Mouse (Mus musculus) limb, embryonic 13.5 days (tissue): Measurements from ENCODE around the gene Ptprm. TPM values are rescaled to one million over a fixed set of nuclear protein-coding genes. Genes with fewer than 3 reads are reported as not detected.
A peak's percentile ranks its signal among the peaks of the same experiment; 100 is the strongest.

ENCODE experiments used
- ATAC-seq: fragments of 200-750 bp; cut with Nextera tagmentation; 2 replicates; pipeline ENCODE4 v1.8.0; 2017; ENCODE audit warnings: low read depth, moderate number of reproducible peaks, moderate TSS enrichment; ENCODE audit not compliant: low FRiP score
- H3K27ac ChIP-seq: fragments of 300-500 bp; sonication (generic); 2 replicates; pipeline ENCODE4 v1.5.1; 2015; ENCODE audit warnings: inconsistent platforms, mild to moderate bottlenecking, moderate library complexity
- H3K27me3 ChIP-seq: fragments of 300-500 bp; sonication (generic); 2 replicates; pipeline ENCODE4 v1.6.1; 2015; ENCODE audit warnings: mild to moderate bottlenecking, inconsistent platforms
- H3K36me3 ChIP-seq: fragments of 300-500 bp; sonication (generic); 2 replicates; pipeline ENCODE4 v1.6.1; 2015; ENCODE audit warnings: inconsistent platforms, mild to moderate bottlenecking, moderate library complexity
- H3K4me1 ChIP-seq: fragments of 300-500 bp; sonication (generic); 2 replicates; pipeline ENCODE4 v1.6.1; 2015; ENCODE audit warnings: inconsistent platforms
- H3K4me2 ChIP-seq: fragments of 300-500 bp; sonication (generic); replicated peaks from 2 replicates; pipeline ENCODE4 v1.6.1; 2015; ENCODE audit warnings: inconsistent platforms, mild to moderate bottlenecking, moderate library complexity
- H3K4me3 ChIP-seq: fragments of 300-500 bp; sonication (generic); 2 replicates; pipeline ENCODE4 v1.5.1; 2015; ENCODE audit warnings: moderate library complexity, mild to moderate bottlenecking, inconsistent platforms
- H3K9ac ChIP-seq: fragments of 300-500 bp; sonication (generic); 2 replicates; pipeline ENCODE4 v1.6.1; 2015; ENCODE audit warnings: mild to moderate bottlenecking, inconsistent platforms
- H3K9me3 ChIP-seq: fragments of 300-500 bp; sonication (generic); 2 replicates; pipeline ENCODE4 v1.6.1; 2016; ENCODE audit warnings: inconsistent platforms
- WGBS: fragments of 180-500 bp; shearing (Covaris S2); methylation state at CpG from one replicate; pipeline ENCODE4 v1.1.7; 2015; 5-methylcytosine and 5-hydroxymethylcytosine counted together
- polyA plus RNA-seq: library from polyadenylated mRNA; unstranded; fragments of >200 nt; fragmentation: Nextera tagmentation; extraction: Ambion mirVana; gene quantifications from 2 replicates; pipeline ENCODE4 v1.2.1, GENCODE M21; 2015

Gene Ptprm
- polyA plus RNA-seq, 1 experiment from 2014 or later = 14.9 TPM

GRCm38 (mm10) chr17:66688179-66688578 is 666.1 kb downstream of the Ptprm start:
- H3K4me1 ChIP-seq = peaks cover 31% of the 10 kb centered on the region
- H3K36me3 ChIP-seq = 0 out of 2 replicates have a peak, but pooled peaks cover 6% of the 10 kb centered on the region
- no peaks in the 10 kb centered on the region for H3K9me3 ChIP-seq
- no peak for ATAC-seq
- no peak overlapping the region for H3K4me3 ChIP-seq
- peaks cover 1% of the 10 kb centered on the region; the same call in 1 of the 2 replicates for H3K27me3 ChIP-seq
- no peak overlapping the region for H3K27ac ChIP-seq
- WGBS = 73% methylated on average over 9 of the region's 9 CpGs
- H3K4me2 ChIP-seq = no peak overlapping the region
- no peak overlapping the region for H3K9ac ChIP-seq

GRCm38 (mm10) chr17:66687543-66687942 is 666.7 kb downstream of the Ptprm start:
- 75% methylated on average over 4 of the region's 4 CpGs for WGBS
- Histone ChIP-seq H3K9ac (no peak overlapping the region), H3K27me3 (peaks cover 4% of the 10 kb centered on the region; the same call in 1 of the 2 replicates), H3K36me3 (0 out of 2 replicates have a peak, but pooled peaks cover 6% of the 10 kb centered on the region), H3K9me3 (no peaks in the 10 kb centered on the region), H3K4me3 (no peak overlapping the region), H3K27ac (no peak overlapping the region), H3K4me1 (peaks cover 29% of the 10 kb centered on the region), H3K4me2 (no peak overlapping the region)
- no peak for ATAC-seq

GRCm38 (mm10) chr17:66686701-66687489 is 667.4 kb downstream of the Ptprm start:
- H3K9me3 ChIP-seq = no peaks in the 10 kb centered on the region
- no peak overlapping the region for H3K9ac ChIP-seq
- peaks cover 32% of the 10 kb centered on the region for H3K4me1 ChIP-seq
- 91% methylated on average over 25 of the region's 25 CpGs for WGBS
- no peak overlapping the region for H3K4me3 ChIP-seq
- no peak for ATAC-seq
- no peak overlapping the region for H3K4me2 ChIP-seq
- 0 out of 2 replicates have a peak, but pooled peaks cover 6% of the 10 kb centered on the region for H3K36me3 ChIP-seq
- no peak overlapping the region for H3K27ac ChIP-seq
- peaks cover 7% of the 10 kb centered on the region for H3K27me3 ChIP-seq

- no peak overlapping the region for H3K9ac ChIP-seq
- no peak overlapping the region for H3K4me2 ChIP-seq
- 0 out of 2 replicates have a peak, but pooled peaks cover 6% of the 10 kb centered on the region for H3K36me3 ChIP-seq
- H3K9me3 ChIP-seq = no peaks in the 10 kb centered on the region
- peaks cover 32% of the 10 kb centered on the region for H3K4me1 ChIP-seq
- 69% methylated on average over 8 of the region's 8 CpGs for WGBS
- no peak overlapping the region for H3K27ac ChIP-seq
- H3K4me3 ChIP-seq = no peak overlapping the region
- peak; percentile 28; the same call in 1 of the 2 replicates for ATAC-seq
- peaks cover 9% of the 10 kb centered on the region for H3K27me3 ChIP-seq
Observed at GRCm38 (mm10) chr17:66683411-66683810, 670.8 kb downstream of the Ptprm start.

- peaks cover 9% of the 10 kb centered on the region for H3K27me3 ChIP-seq
- peaks cover 32% of the 10 kb centered on the region for H3K4me1 ChIP-seq
- 0 out of 2 replicates have a peak, but pooled peaks cover 3% of the 10 kb centered on the region for H3K36me3 ChIP-seq
- H3K9me3 ChIP-seq = no peaks in the 10 kb centered on the region
- H3K4me2 ChIP-seq = no peak overlapping the region
- 12% methylated on average over 4 of the region's 4 CpGs for WGBS
- ATAC-seq = no peak
- H3K4me3 ChIP-seq = no peak overlapping the region
- H3K9ac ChIP-seq = no peak overlapping the region
- H3K27ac ChIP-seq = no peak overlapping the region
Observed at GRCm38 (mm10) chr17:66680662-66681061, 673.6 kb downstream of the Ptprm start.

- no peaks in the 10 kb centered on the region for H3K36me3 ChIP-seq
- 81% methylated on average over 2 of the region's 2 CpGs for WGBS
- H3K27me3 ChIP-seq = no peaks in the 10 kb centered on the region
- no peak overlapping the region for H3K4me3 ChIP-seq
- H3K9me3 ChIP-seq = no peaks in the 10 kb centered on the region
- H3K27ac ChIP-seq = no peak overlapping the region
- H3K9ac ChIP-seq = no peak overlapping the region
- ATAC-seq = no peak
- no peaks in the 10 kb centered on the region for H3K4me1 ChIP-seq
- no peak overlapping the region for H3K4me2 ChIP-seq
Observed at GRCm38 (mm10) chr17:66674667-66675066, 679.6 kb downstream of the Ptprm start.

- Histone ChIP-seq H3K27ac (no peak overlapping the region), H3K27me3 (no peaks in the 10 kb centered on the region), H3K9ac (no peak overlapping the region), H3K4me1 (no peaks in the 10 kb centered on the region), H3K36me3 (no peaks in the 10 kb centered on the region), H3K4me2 (no peak overlapping the region), H3K9me3 (no peaks in the 10 kb centered on the region), H3K4me3 (no peak overlapping the region)
- WGBS = 78% methylated on average over 16 of the region's 16 CpGs
- ATAC-seq = no peak
Observed at GRCm38 (mm10) chr17:66671715-66672230, 682.5 kb downstream of the Ptprm start.

- Histone ChIP-seq H3K27ac (no peak overlapping the region), H3K4me2 (no peak overlapping the region), H3K9ac (no peak overlapping the region), H3K4me1 (no peaks in the 10 kb centered on the region), H3K4me3 (no peak overlapping the region), H3K36me3 (no peaks in the 10 kb centered on the region), H3K9me3 (no peaks in the 10 kb centered on the region), H3K27me3 (no peaks in the 10 kb centered on the region)
- 66% methylated on average over 8 of the region's 8 CpGs for WGBS
- no peak for ATAC-seq
Observed at GRCm38 (mm10) chr17:66671287-66671686, 683.0 kb downstream of the Ptprm start.

GRCm38 (mm10) chr17:66665791-66666190 is 688.5 kb downstream of the Ptprm start:
- H3K4me1 ChIP-seq = no peaks in the 10 kb centered on the region
- H3K4me2 ChIP-seq = no peak overlapping the region
- no peaks in the 10 kb centered on the region for H3K27me3 ChIP-seq
- H3K9me3 ChIP-seq = no peaks in the 10 kb centered on the region
- H3K27ac ChIP-seq = no peak overlapping the region
- H3K9ac ChIP-seq = no peak overlapping the region
- WGBS = 83% methylated on average over 3 of the region's 3 CpGs
- no peak for ATAC-seq
- no peak overlapping the region for H3K4me3 ChIP-seq
- no peaks in the 10 kb centered on the region for H3K36me3 ChIP-seq

- Histone ChIP-seq H3K4me2 (no peak overlapping the region), H3K27me3 (no peaks in the 10 kb centered on the region), H3K9me3 (no peaks in the 10 kb centered on the region), H3K36me3 (no peaks in the 10 kb centered on the region), H3K4me3 (no peak overlapping the region), H3K27ac (no peak overlapping the region), H3K4me1 (no peaks in the 10 kb centered on the region), H3K9ac (no peak overlapping the region)
- no peak for ATAC-seq
- 75% methylated on average over 3 of the region's 3 CpGs for WGBS
Observed at GRCm38 (mm10) chr17:66665201-66665756, 689.0 kb downstream of the Ptprm start.

GRCm38 (mm10) chr17:66664796-66665195 is 689.5 kb downstream of the Ptprm start:
- no peaks in the 10 kb centered on the region for H3K9me3 ChIP-seq
- ATAC-seq = no peak
- whole genome bisulfite sequencing = 48% methylated on average over 10 of the region's 10 CpGs
- 0 out of 2 replicates have a peak, but pooled peaks cover under 1% of the 10 kb centered on the region for H3K4me1 ChIP-seq
- H3K4me3 ChIP-seq = no peak overlapping the region
- no peak overlapping the region for H3K9ac ChIP-seq
- no peak overlapping the region for H3K27ac ChIP-seq
- no peaks in the 10 kb centered on the region for H3K27me3 ChIP-seq
- no peak overlapping the region for H3K4me2 ChIP-seq
- no peaks in the 10 kb centered on the region for H3K36me3 ChIP-seq

GRCm38 (mm10) chr17:66659242-66659641 is 695.0 kb downstream of the Ptprm start:
- H3K4me2 ChIP-seq = no peak overlapping the region
- no peak overlapping the region for H3K4me3 ChIP-seq
- no peaks in the 10 kb centered on the region for H3K36me3 ChIP-seq
- WGBS = 26% methylated on average over 3 of the region's 3 CpGs
- H3K27ac ChIP-seq = no peak overlapping the region
- peaks cover 7% of the 10 kb centered on the region; the same call in 1 of the 2 replicates for H3K4me1 ChIP-seq
- H3K9me3 ChIP-seq = no peaks in the 10 kb centered on the region
- H3K27me3 ChIP-seq = no peaks in the 10 kb centered on the region
- no peak overlapping the region for H3K9ac ChIP-seq
- ATAC-seq = peak; percentile 64; the same call in 1 of the 2 replicates
